Mouse (Mus musculus) E14TG2a.4 (cell line): ENCODE data around the gene Entpd1.

Source experiments
- CTCF ChIP-seq: conservative IDR thresholded peaks from 2 replicates; pipeline ENCODE4 v1.5.1; 2014; ENCODE audit warnings: low read length
- POU5F1 ChIP-seq: IDR thresholded peaks from 2 replicates; pipeline ENCODE4 v1.6.1; 2014; ENCODE audit warnings: low read length, borderline replicate concordance

GRCm38 (mm10) chr19:40586908-40587307 lies 25.3 kb upstream of the Entpd1 start:
- TF ChIP-seq CTCF: no peak
- no peak for TF ChIP-seq POU5F1
